Mouse (Mus musculus) adrenal gland, adult 8-10 months (tissue): ENCODE results near the gene Coa3. TPM values are rescaled to one million over a fixed set of nuclear protein-coding genes. Genes with fewer than 3 reads are reported as not detected.

Source experiments
- DNase-seq: peaks from one replicate; pipeline ENCODE4 v3.0.0; 2022
- total RNA-seq, 4 experiments: library from RNA; stranded (reverse); gene quantifications; 2 replicates each; pipeline ENCODE4 v1.2.4; 2022

Gene Coa3
- total RNA-seq, 4 experiments from 2014 or later: 67.9 to 76.1 (median 74.4) TPM

DNA sequence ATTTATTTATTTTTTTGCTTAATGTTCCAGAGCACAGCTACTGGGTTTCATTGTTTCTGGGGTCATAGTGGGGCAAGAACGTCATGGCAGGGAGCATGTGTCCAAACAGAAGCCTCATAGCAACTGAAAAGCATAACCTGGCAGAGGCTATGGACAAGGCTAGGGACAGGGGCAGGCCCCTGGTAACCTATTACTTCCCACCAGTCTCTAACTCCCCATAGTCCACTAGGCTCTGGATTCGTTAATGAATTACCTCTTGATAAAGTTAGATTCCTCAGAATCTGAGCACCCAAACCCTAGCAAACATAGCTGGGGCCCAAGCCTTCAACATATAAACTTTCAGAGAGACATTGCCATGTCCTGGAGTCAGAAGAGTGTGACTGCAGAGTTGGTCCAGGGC lies 27.9 kb downstream of the Coa3 start:
- no peak for DNase-seq

DNA sequence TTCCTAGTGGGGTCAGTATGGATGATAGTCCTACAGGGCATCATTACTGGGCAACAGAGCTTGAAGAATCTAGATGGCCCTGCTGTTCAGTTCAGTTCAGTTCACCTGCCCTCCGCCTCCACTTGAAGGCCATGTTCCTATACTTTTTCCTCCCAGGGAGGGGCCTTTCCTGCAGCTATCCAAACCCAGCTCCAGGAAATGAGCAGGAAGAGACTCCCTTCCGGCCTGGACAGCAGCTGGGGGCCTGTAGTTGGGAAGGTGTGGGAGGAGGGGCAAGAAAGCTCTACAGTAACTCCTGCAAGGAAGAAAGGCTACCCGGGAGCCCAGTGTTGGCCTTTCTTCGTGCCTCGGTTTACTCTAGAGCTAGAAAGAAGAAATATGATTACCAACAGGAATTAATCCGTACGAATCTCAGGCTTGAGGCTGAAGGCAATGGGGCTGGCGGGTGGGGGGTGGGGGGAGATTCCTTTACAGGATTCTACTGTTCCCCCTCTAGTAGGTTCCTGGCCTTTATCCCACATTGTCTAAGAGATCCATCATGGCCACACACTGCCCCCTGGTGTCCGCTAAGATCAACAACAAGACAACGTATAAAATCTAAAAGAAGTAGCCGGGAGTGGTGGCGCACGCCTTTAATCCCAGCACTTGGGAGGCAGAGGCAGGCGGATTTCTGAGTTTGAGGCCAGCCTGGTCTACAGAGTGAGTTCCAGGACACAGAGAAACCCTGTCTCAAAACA lies 30.5 kb downstream of the Coa3 start:
- no peak for DNase-seq

DNA sequence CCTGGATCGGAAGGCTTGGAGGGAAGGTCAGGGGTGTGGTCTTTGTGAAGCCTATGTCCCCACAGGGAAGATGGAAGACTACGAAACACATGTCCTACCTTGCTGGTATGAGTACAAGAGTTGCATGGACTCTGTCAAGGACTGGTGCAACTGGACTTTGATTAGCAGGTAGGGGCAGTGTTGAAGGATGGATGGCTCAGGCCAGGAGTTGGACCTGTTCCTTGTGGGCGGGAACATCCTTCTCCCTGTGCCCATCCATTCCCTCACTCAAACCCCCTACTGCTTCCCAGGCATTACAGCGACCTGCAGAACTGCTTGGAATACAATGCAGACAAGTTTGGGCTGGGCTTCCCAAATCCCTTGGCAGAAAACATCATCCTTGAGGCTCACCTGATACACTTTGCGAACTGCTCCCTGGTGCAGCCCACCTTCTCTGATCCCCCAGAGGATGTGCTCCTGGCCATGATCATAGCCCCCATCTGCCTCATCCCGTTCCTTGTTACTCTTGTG lies 31.3 kb downstream of the Coa3 start:
- DNase-seq: no peak

DNA sequence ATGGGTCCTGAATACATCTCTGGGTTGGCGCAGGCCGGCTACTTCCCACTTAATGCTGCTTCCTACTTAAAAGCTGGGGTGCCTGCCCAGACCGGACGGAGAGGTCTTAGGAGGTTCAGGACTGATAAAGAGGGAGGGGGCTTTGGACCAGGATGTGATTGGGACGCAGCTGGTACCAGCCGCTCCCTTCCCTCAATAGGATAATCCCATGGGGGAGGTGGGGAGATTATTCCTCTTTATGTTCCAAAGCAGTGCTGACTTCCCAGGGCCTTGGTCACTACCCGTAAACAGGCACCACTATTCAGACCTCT lies 32.3 kb downstream of the Coa3 start:
- DNase-seq: no peak

DNA sequence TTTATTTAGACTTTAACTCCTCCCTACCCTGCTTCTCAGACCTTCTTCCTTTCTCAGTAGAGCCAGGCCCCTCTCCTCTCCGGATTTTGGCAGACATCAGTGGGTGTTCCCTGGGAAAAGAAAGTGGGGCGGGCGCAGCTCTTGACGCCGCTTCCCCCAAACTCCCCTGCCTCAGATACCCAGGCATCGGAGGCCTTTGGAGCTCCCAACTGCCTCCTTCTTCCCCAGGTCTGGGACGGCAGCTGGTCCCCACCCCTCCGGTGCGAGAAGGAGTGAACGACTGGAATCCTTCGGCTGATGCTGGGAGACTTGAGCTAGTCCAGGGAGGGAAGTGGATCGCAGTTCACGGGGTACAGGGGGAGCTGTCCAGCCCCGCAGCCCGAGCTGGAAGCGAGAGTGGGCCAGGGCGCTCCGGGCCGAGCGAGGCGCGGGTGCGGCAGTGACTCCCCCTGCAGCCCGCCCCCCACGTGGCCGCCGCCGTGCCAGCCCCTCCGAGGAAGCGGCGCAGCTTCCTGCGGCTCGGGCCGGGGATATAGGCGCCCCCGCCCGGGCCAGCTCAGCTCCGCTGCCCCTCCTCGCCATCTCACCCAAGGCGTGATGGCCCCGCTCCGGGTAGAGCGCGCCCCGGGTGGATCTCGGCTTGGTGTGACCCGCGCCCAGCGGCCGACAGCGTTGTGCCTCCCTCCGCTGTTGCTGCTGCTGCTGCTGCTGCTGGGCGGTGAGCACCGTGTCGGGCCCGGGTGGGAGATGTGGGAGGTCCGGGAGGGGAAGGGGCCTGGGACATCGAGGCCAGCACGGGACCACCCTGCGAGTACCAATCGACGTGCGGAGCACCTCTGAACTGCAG lies 32.8 kb downstream of the Coa3 start, which contains the start of gene Ramp2:
Gene Ramp2, plus strand, starts transcription at position 174 of the 847 bp plus-strand sequence.
- no peak for DNase-seq

DNA sequence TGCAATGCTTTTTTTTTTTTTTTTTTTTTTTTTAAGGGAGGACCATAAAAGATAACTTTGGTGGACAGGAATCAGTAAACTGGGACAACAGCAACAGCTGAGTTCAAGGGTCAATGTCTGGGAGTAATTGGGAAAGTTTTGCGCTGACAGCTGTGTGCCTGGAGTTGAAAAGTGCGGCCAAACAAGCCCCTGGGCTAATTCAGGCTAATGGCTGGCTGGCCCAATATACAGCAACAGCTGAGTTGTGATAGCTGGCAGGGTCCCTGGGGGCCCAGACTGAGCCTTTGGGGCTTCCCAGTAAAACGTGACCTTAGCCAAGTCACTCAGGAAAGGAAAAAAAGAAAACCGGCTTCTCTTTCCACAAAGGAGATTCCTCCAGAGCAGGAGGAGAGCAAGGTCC lies 33.8 kb downstream of the Coa3 start:
- no peak for DNase-seq

DNA sequence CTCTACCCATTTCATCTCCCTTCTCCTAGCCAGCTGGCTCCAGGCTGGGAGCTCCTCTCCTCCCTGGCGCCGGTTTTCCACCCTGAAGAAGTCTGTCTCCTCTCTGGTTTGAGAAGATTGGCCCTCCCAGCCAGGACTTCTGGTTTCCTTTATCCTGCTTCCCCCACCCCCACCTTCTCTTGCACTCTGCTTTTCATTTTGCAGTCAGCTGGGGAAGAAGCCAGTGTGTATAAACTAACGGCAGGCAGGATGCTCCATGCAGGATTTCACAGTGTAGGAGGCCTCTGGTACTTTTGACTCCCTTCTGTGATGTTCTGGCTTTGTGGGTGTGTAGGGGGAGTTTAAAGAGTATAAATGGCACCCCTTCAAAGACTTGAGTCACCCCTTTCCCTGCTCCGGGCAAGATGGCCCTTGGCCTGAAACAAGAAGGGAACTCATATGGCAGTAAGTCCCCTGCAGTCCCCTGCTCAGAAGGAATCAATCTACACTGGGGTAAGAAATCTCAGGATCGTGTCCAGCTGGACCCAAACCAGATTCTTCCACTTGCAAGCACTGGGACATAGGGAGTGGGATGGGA lies 40.8 kb downstream of the Coa3 start:
- no peak for DNase-seq

DNA sequence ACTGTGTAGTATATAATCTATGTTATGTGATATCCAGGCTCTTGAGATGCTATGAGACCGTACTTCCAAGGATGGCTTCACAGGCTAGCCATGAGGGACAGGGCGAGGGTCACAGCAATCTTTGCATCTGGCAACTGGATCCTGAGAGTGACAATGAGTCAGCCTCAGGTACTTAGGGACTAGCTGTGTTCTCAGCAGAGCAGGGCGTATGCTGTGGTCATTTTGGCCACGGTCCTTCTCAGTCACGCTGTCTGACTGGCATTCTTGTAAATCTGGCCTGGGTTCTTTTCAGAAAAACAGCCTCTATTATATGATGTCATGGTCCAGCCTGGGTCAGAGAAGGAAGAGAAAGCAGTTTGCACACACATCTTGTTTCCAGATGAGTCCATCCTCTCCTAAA lies 42.1 kb downstream of the Coa3 start:
- no peak for DNase-seq

DNA sequence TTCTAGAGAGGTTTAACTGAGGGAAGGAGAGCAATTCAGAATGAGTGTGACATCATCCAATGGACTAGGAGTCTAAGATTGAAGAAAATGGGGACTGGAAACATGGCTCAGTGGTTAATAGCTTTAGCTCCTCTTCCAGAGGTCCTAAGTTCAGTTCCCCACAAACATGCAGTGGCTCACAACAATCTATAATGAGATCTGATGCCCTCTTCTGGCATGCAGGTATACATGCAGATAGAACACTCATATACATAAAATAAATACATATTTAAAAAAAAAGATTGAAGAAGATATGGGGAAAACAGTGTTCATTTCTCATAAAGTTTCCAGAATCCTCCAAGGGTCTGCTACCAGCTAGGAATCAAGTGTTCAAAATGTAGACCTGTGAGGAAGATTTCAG lies 43.5 kb downstream of the Coa3 start:
- DNase-seq: no peak

DNA sequence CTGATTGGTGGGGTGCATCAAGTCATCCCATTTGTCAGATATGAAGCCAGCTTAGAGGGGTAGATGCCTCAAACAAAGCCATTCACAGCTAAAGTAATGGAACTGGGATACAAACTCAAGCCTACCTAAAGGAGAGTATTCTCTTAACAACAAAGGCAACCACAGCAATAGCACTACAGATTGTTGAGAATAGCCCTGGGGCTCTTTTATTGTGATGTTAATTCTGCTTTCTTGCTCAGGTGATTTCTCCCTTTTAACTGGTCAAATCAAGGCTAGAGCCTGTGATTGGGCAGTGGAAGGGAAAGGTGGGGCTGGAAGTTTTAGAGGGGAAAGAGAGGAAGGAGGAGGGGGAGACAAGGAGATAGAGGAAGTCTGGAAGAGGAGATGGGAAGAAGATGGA lies 44.8 kb downstream of the Coa3 start:
- no peak for DNase-seq

DNA sequence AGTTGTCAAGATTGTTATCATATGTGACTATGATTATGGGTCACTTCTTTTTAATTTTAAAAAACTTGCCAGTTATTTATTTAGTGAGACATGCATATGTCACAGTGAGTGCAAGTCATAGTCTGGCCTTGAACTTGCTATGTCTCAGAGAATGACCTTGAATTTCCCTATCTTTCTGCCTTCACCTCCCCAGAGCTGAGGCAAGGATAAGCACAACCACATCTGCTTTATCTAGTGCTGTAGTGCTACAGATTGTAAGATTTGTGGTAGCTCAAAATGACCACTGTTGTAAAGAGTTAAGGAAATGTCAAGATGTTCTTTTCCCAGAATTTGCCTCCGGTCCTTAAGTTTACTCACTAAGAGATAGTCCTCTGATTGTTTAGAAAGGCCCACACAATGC lies 45.7 kb downstream of the Coa3 start:
- DNase-seq: no peak

DNA sequence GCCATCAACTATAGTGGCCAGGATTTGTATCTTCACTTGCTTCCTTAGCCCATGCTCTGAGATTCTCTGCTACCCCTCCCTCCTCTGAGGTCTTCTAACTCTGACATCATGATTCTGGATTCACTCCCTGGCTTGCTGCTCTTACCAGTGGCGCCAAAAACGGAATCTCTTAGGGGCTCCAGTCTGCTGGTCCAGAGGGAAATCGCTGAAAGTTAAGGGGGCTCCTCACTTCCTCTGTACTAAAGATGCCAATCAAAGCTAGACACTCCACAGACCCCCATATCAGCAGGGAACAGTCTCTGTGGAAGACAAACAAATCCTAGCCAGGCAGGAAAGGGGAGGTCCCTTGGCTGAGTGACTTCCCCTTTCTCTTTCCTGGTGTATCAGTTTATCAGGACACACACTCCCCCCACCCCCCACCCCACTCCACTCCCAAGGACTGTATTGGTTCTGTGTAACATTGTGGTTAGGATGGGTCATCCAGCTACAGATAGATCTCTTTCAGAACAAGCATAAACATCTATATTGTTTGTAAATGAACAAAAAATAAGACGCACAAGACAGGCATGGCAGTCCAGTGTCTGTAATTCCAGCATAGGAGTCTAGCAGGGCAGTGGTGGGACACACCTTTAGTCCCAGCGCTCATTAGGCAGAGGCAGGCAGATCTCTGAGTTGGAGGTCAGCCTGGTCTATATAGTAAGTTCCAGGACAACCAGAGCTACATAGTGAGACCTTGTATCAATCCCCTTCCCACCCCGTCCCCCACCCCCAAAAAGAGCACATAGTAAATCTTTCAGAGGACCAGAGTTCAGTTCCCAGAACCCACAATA lies 46.7 kb downstream of the Coa3 start:
- DNase-seq: no peak

DNA sequence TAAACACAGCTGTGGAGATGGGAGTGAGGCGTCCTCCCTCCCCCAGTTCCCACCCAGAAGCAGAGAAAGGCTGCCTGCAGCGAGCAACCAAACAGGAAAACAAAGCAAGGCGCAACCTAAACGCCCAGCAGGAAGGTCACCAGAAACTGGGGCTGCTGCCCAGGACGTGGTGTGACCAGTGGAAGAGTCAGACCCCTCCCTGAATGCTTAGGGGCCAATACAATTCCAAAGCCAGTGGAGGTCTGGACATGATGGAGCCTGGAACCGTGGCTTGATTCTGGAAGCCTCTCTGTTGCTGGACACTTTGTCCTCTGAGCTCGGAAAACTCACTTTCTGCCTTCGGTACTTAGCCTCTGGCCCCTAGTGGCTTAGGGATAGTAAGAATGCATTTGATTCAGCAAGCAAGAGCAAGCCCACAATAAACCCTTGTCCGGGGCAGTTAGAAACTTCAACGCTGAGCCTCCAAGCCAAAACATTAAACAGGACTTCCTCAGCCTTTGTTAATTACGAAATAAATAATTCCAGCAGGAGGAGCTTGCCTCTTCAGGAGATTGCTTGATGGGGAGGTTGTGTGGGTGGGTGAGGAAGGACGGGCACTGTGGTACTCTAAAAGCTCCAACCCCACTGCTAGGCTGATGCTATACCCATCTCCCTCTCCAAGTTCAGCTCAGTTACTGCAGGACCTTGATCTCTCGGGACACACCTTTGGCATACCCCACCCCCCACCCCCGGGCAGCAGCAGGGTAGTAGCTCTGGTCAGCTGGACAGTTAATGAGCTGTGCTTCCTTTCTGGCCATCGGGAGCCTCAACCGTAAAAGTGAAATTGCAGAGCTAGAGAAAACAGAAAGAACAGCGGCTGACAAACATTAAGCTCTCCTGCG lies 47.7 kb downstream of the Coa3 start:
- peak; percentile 40 for DNase-seq

DNA sequence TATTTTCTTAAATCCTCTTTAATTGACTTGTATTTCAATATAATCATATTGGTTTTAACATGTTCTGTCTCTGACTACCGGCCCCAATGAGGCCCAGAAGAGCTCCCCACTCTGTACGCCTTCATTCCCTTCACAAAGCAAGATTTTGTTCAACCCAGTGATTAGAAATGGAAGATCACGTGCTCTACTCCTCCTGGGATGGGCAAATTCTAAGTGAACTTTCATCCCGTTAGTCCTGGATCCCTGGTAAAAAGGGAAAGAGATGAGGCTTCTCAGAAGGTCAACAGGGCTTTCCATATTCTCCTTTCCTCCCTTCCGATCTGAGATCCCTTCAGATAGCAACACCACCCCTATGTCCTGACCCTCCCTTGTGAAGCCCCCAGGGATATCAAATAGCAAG lies 48.4 kb downstream of the Coa3 start:
- no peak for DNase-seq

DNA sequence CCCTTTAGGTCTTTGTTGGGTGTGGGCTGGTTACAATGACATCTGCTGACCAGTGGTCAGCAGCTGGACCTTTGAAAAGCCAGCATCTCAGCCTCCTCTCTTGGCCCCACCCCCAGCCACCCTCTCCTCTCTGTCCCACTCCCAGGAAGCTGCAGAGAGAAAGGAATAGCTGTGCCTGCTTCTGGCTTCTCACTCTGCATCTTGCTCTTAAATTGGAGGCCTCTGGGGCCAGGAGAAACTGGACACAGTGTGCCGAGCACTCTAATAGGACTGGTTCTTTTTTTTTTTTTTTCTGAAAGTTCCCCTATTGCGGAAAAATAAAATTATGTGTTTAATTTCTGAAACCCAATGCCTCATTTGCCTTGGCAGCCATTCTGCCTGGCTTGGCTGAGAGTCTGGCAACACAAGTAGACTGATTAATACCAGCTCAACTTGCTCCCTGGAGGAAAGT lies 48.8 kb downstream of the Coa3 start:
- DNase-seq: no peak

DNA sequence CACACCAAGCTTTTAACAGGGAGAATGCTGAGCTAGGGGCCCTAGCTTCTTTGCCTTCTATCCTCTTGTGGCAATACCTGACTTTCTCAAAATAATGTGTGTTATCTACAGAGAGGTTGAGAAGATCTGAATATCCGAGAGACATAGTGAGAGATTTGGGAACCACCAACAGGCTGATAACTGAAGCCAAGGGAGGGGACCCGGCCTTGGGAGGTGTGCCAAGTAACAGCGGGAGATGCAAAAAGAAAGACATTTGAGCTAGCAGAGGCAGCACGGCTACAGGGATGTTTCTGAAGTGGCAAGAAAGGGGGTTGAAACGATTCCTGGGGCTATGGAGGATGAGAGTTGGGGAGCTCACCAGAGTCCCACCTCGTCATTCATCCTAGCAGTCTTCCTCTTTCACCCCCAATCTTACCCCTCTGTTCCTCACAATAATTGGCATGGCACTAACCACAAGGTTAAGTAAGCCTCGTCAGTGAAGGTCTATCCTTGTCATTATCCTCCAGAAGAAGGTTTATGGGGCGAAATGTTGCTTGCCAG lies 49.5 kb downstream of the Coa3 start:
- peak; percentile 35 for DNase-seq

Other genes with a start within 250 kb of the Coa3 start
- 10 to 100 TPM; 45.3 to 51.8 (median 49.6) TPM for gene Naglu, start 209.1 kb downstream of the Coa3 start, total RNA-seq
- gene Hsd17b1, start 200.7 kb downstream of the Coa3 start, total RNA-seq: 1 to 10 TPM; 1.7 to 2.4 (median 2.0) TPM
- gene Coasy, start 196.5 kb downstream of the Coa3 start, total RNA-seq: 100 to 1,000 TPM in 2 of 4 experiments, 10 to 100 TPM in 2; 70.8 to 104 (median 89.9) TPM
- gene Mlx, start 191.8 kb downstream of the Coa3 start, total RNA-seq: 10 to 100 TPM; 38.1 to 69.0 (median 47.6) TPM
- gene Psmc3ip, start 183.7 kb downstream of the Coa3 start, total RNA-seq: 1 to 10 TPM; 3.6 to 5.9 (median 4.2) TPM
- gene Retreg3, start 159.2 kb downstream of the Coa3 start, total RNA-seq: 10 to 100 TPM; 48.0 to 56.4 (median 50.8) TPM
- 10 to 100 TPM; 34.2 to 43.3 (median 36.8) TPM for gene Tubg1, start 159.2 kb downstream of the Coa3 start, total RNA-seq
- 10 to 100 TPM in 2 of 4 experiments, 1 to 10 TPM in 2; 6.1 to 11.1 (median 9.9) TPM for gene Tubg2, start 123.2 kb downstream of the Coa3 start, total RNA-seq
- 1 to 10 TPM; 5.7 to 7.4 (median 6.4) TPM for gene Cntnap1, start 108.6 kb downstream of the Coa3 start, total RNA-seq
- gene Plekhh3, start 107.8 kb downstream of the Coa3 start, total RNA-seq: 10 to 100 TPM; 26.9 to 44.3 (median 30.4) TPM
- gene Ccr10, start 103.7 kb downstream of the Coa3 start, total RNA-seq: under 1 TPM; 0.15 to 0.70 (median 0.36) TPM
- gene Ezh1, start 52.7 kb downstream of the Coa3 start, total RNA-seq: 10 to 100 TPM; 39.9 to 59.3 (median 47.7) TPM
- 10 to 100 TPM; 26.3 to 56.5 (median 40.7) TPM for gene Ramp2, start 33.1 kb downstream of the Coa3 start, total RNA-seq
- gene Vps25, start 25.4 kb downstream of the Coa3 start, total RNA-seq: 100 to 1,000 TPM; 109 to 120 (median 113) TPM
- 1 to 10 TPM; 2.8 to 6.7 (median 4.9) TPM for gene Wnk4, start 18.5 kb downstream of the Coa3 start, total RNA-seq
- gene Cntd1, start 102 bp downstream of the Coa3 start, total RNA-seq: under 1 TPM; 0.40 to 0.62 (median 0.57) TPM
- gene Becn1, start 23.2 kb upstream of the Coa3 start, total RNA-seq: 100 to 1,000 TPM; 161 to 204 (median 178) TPM
- 100 to 1,000 TPM; 120 to 143 (median 125) TPM for gene Psme3, start 37.1 kb upstream of the Coa3 start, total RNA-seq
- gene Aoc2, start 45.9 kb upstream of the Coa3 start, total RNA-seq: 1 to 10 TPM; 4.9 to 10.0 (median 6.8) TPM
- gene Aoc3, start 51.5 kb upstream of the Coa3 start, total RNA-seq: 100 to 1,000 TPM in 1 of 4 experiments, 10 to 100 TPM in 3; 22.9 to 107 (median 42.7) TPM
- gene G6pc, start 88.4 kb upstream of the Coa3 start, total RNA-seq: 1 to 10 TPM; 2.7 to 5.1 (median 4.6) TPM
- gene Aarsd1, start 138.5 kb upstream of the Coa3 start, total RNA-seq: 10 to 100 TPM; 33.7 to 41.1 (median 37.0) TPM
- 1 to 10 TPM; 1.7 to 8.4 (median 5.6) TPM for gene Gm27029, start 145.7 kb upstream of the Coa3 start, total RNA-seq
- 10 to 100 TPM; 31.4 to 37.4 (median 33.0) TPM for gene Rundc1, start 146.0 kb upstream of the Coa3 start, total RNA-seq
- gene Ptges3l, start 146.2 kb upstream of the Coa3 start, total RNA-seq: 1 to 10 TPM; 3.5 to 8.7 (median 6.0) TPM
- 10 to 100 TPM; 48.6 to 99.3 (median 63.5) TPM for gene Rpl27, start 163.2 kb upstream of the Coa3 start, total RNA-seq
- 10 to 100 TPM; 34.4 to 50.3 (median 46.5) TPM for gene Ifi35, start 169.3 kb upstream of the Coa3 start, total RNA-seq
- gene Rnd2, start 185.9 kb upstream of the Coa3 start, total RNA-seq: 10 to 100 TPM in 3 of 4 experiments, 1 to 10 TPM in 1; 9.2 to 23.8 (median 16.2) TPM
- gene Vat1, start 187.1 kb upstream of the Coa3 start, total RNA-seq: 100 to 1,000 TPM; 135 to 192 (median 171) TPM